Mouse (Mus musculus) heart, embryonic 10.5 days (tissue): ENCODE results near the gene Zbp1. TPM values are rescaled to one million over a fixed set of nuclear protein-coding genes. Genes with fewer than 3 reads are reported as not detected.
A peak's percentile ranks its signal among the peaks of the same experiment; 100 is the strongest.

Experiments used
- DNase-seq: peaks from one replicate; pipeline ENCODE4 v3.0.0-alpha.2; 2017; ENCODE audit warnings: low spot score
- H3K27ac ChIP-seq: fragments of 300-500 bp; sonication (generic); 2 replicates; pipeline ENCODE4 v1.5.1; 2016; ENCODE audit warnings: mild to moderate bottlenecking
- H3K27me3 ChIP-seq: fragments of 300-500 bp; sonication (generic); 2 replicates; pipeline ENCODE4 v1.6.1; 2016; ENCODE audit warnings: mild to moderate bottlenecking; ENCODE audit not compliant: poor library complexity, insufficient read depth, severe bottlenecking
- H3K36me3 ChIP-seq: fragments of 300-500 bp; sonication (generic); 2 replicates; pipeline ENCODE4 v1.6.1; 2016; ENCODE audit warnings: mild to moderate bottlenecking, moderate library complexity
- H3K4me1 ChIP-seq: fragments of 300-500 bp; sonication (generic); 2 replicates; pipeline ENCODE4 v1.6.1; 2016; ENCODE audit warnings: mild to moderate bottlenecking
- H3K4me3 ChIP-seq: fragments of 300-500 bp; sonication (generic); 2 replicates; pipeline ENCODE4 v1.5.1; 2016; ENCODE audit warnings: mild to moderate bottlenecking, moderate library complexity
- H3K9me3 ChIP-seq: fragments of 300-500 bp; sonication (generic); 2 replicates; pipeline ENCODE4 v1.6.1; 2016; ENCODE audit warnings: mild to moderate bottlenecking, moderate library complexity
- WGBS: fragments of 180-500 bp; shearing (Covaris S2); methylation state at CpG from one replicate; pipeline ENCODE4 v1.1.7; 2016; 5-methylcytosine and 5-hydroxymethylcytosine counted together
- polyA plus RNA-seq: library from polyadenylated mRNA; unstranded; fragments of >200 nt; fragmentation: Nextera tagmentation; extraction: Ambion mirVana; gene quantifications from 2 replicates; pipeline ENCODE4 v1.2.1, GENCODE M21; 2016

The Zbp1 gene
- polyA plus RNA-seq, 1 experiment from 2014 or later, result not detected

- peaks cover 98% of the 10 kb centered on the region for H3K4me1 ChIP-seq
- WGBS, result 42% methylated on average over 26 of the region's 26 CpGs
- no peak for DNase-seq
- peaks cover 38% of the 10 kb centered on the region for H3K27me3 ChIP-seq
- no peaks in the 10 kb centered on the region for H3K9me3 ChIP-seq
- H3K36me3 ChIP-seq, result no peaks in the 10 kb centered on the region
- H3K4me3 ChIP-seq, result no peak overlapping the region
- H3K27ac ChIP-seq, result peak overlapping the region; percentile 62; the same call in 1 of the 2 replicates
Measured at GRCm38 (mm10) chr2:173253761-173254662, 35.3 kb upstream of the Zbp1 start.

DNA sequence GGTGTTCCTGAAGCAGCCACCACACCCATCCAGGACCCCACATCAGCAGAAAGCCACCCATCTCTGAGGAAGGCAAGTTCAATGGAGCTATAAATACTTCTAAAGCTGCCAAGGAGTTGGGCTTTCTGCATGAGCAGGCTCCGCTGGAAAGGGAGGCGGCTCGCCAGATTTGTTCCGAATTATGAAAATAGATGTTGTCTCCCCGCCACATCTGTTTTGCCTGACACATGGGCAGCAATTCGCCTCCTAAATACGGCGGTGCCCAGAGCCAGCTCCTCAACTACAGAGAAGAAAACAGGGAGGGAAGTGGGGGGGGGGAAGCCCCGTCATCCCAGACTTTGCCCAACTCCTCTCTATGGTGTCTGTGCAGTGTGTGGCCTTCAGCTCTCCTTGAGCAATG is 33.0 kb upstream of the Zbp1 start:
- H3K4me3 ChIP-seq, result no peak overlapping the region
- H3K27me3 ChIP-seq, result peaks cover 52% of the 10 kb centered on the region
- H3K4me1 ChIP-seq, result peaks cover 91% of the 10 kb centered on the region
- 68% methylated on average over 9 of the region's 9 CpGs for WGBS
- peak overlapping the region; percentile 56; the same call in 1 of the 2 replicates for H3K27ac ChIP-seq
- no peaks in the 10 kb centered on the region for H3K9me3 ChIP-seq
- DNase-seq, result no peak
- H3K36me3 ChIP-seq, result no peaks in the 10 kb centered on the region

GRCm38 (mm10) chr2:173251133-173251532 is 32.4 kb upstream of the Zbp1 start:
- WGBS, result 61% methylated on average over 7 of the region's 7 CpGs
- peaks cover 91% of the 10 kb centered on the region for H3K4me1 ChIP-seq
- peak overlapping the region; percentile 75 for H3K27ac ChIP-seq

DNA sequence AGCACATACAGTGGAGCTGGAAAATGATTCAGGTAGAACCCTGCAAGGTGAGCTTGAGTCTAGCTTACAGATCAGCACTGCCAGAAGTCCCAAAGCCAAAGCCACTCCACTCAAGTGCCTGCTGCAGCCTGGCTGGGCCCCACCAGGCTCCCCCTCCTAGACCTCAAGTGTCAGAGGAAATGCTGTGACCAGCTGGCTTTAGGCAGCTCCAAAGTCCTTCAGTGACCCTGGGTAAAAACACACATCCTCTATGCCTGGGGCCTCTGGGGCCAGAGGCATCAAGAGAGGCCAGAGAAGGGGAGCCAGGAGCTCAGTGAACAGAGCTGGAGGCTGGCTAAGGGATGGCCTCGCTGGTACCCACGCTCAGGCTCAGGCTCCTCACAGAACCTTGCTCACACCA is 31.7 kb upstream of the Zbp1 start:
- DNase-seq, result no peak
- H3K27ac ChIP-seq, result peak overlapping the region; percentile 75
- peak overlapping the region; percentile 12 for H3K4me3 ChIP-seq
- no peaks in the 10 kb centered on the region for H3K36me3 ChIP-seq
- WGBS, result 14% methylated on average over 2 of the region's 2 CpGs
- H3K27me3 ChIP-seq, result peaks cover 53% of the 10 kb centered on the region
- H3K4me1 ChIP-seq, result peaks cover 87% of the 10 kb centered on the region
- no peaks in the 10 kb centered on the region for H3K9me3 ChIP-seq

More at GRCm38 (mm10) chr2:173251133-173251532, 32.4 kb upstream of the Zbp1 start:
- no peak overlapping the region for H3K4me3 ChIP-seq
- H3K36me3 ChIP-seq, result no peaks in the 10 kb centered on the region
- H3K27me3 ChIP-seq, result peaks cover 57% of the 10 kb centered on the region
- H3K9me3 ChIP-seq, result no peaks in the 10 kb centered on the region
- no peak for DNase-seq

DNA sequence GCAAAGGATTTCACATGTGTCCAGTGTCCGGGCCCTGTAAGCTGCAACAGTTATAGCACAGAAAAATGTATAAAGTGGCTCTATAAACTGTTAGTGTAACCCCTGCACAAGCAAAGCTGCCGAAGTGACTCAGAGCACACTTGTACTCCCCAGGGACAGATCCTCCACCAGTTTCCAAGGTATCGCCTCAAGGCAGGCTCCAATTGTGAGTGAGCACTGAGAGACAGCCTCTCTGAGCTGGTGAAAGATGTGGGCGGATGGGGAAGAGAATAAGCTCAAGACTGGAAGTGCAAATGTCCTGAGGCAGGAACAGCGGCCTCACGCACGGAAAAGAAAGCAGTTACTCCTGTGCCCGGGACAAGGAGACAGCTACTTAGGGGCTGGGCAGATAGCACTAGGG is 31.2 kb upstream of the Zbp1 start:
- Histone ChIP-seq H3K4me3 (no peak overlapping the region), H3K27ac (peak overlapping the region; percentile 75; the same call in 1 of the 2 replicates), H3K27me3 (peaks cover 49% of the 10 kb centered on the region), H3K9me3 (no peaks in the 10 kb centered on the region), H3K36me3 (no peaks in the 10 kb centered on the region), H3K4me1 (peaks cover 82% of the 10 kb centered on the region)
- no peak for DNase-seq
- 69% methylated on average over 8 of the region's 8 CpGs for WGBS

DNA sequence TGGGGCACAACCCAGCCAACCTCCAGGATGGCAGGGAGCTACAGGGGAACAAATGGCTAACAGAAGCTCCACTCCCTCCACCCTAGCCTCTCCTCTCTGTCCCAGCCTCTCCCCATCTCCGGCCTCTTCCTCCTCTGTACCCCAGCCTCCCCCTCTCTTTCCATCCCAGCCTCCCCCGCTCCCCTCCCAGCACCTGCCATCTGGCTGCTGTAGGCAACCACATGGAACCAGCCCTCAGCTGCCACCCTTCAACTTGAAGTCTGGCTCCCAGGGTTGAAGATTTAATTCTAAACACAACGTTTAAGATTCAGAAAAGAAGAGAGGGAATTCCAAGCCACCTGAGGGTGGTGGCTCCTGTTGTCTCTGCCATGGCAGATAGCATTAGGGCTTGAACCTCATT is 30.7 kb upstream of the Zbp1 start:
- H3K36me3 ChIP-seq, result no peaks in the 10 kb centered on the region
- H3K4me1 ChIP-seq, result peaks cover 77% of the 10 kb centered on the region
- H3K27me3 ChIP-seq, result peaks cover 45% of the 10 kb centered on the region
- no peak overlapping the region for H3K4me3 ChIP-seq
- no peak overlapping the region for H3K27ac ChIP-seq
- H3K9me3 ChIP-seq, result no peaks in the 10 kb centered on the region
- no peak for DNase-seq
- WGBS, result 64% methylated on average over 3 of the region's 3 CpGs

DNA sequence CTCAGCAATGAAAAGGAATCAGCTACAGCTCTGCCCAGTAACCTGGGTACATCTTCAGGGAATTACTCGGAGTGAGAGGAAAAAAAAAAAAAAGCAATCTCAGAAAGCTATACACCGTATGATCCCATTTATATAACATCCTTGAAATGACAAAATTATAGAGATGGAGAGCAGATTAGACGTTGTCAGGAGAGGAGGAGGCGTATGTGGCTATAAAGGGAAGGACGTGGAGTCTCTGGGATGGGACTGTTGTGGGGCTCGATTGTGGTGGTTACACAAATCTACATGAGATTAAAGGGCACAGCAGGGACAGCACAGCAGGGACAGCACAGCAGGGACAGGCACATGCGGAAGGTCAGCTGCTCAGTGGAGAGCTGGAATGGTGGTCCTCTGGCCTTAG is 30.1 kb upstream of the Zbp1 start:
- peaks cover 45% of the 10 kb centered on the region for H3K27me3 ChIP-seq
- no peak overlapping the region for H3K4me3 ChIP-seq
- WGBS, result 55% methylated on average over 7 of the region's 7 CpGs
- peaks cover 74% of the 10 kb centered on the region for H3K4me1 ChIP-seq
- H3K36me3 ChIP-seq, result no peaks in the 10 kb centered on the region
- H3K9me3 ChIP-seq, result no peaks in the 10 kb centered on the region
- no peak for DNase-seq
- no peak overlapping the region for H3K27ac ChIP-seq

DNA sequence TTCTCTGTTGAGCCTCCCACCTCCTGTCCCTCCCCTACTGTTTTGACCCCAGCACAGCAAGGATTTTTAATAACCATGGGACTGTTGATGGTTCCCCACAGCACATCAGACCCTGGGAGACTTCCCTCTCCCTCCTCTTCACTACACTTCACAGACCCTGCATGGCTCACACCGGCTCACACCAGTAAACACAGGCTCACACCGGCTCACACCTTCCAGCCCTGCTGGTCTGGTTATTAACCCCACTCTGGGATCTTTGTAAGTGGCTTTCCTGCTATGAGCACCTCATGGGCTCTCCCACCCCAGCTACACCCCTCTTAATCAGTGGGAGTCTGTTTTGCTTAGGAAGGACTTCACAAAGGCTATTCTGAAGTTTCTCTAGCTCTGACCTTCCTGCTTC is 29.2 kb upstream of the Zbp1 start:
- Histone ChIP-seq H3K27me3 (peaks cover 42% of the 10 kb centered on the region), H3K4me1 (peaks cover 73% of the 10 kb centered on the region), H3K4me3 (no peak overlapping the region), H3K36me3 (no peaks in the 10 kb centered on the region), H3K9me3 (no peaks in the 10 kb centered on the region), H3K27ac (no peak overlapping the region)
- no peak for DNase-seq
- WGBS, result 19% methylated on average over 2 of the region's 2 CpGs

- DNase-seq, result no peak
- no peaks in the 10 kb centered on the region for H3K36me3 ChIP-seq
- no peak overlapping the region for H3K4me3 ChIP-seq
- no peaks in the 10 kb centered on the region for H3K9me3 ChIP-seq
- peaks cover 70% of the 10 kb centered on the region for H3K4me1 ChIP-seq
- H3K27me3 ChIP-seq, result peaks cover 35% of the 10 kb centered on the region
- peak overlapping the region; percentile 30; the same call in 1 of the 2 replicates for H3K27ac ChIP-seq
- WGBS, result 14% methylated on average over 2 of the region's 2 CpGs
Measured at GRCm38 (mm10) chr2:173247197-173247596, 28.5 kb upstream of the Zbp1 start.

DNA sequence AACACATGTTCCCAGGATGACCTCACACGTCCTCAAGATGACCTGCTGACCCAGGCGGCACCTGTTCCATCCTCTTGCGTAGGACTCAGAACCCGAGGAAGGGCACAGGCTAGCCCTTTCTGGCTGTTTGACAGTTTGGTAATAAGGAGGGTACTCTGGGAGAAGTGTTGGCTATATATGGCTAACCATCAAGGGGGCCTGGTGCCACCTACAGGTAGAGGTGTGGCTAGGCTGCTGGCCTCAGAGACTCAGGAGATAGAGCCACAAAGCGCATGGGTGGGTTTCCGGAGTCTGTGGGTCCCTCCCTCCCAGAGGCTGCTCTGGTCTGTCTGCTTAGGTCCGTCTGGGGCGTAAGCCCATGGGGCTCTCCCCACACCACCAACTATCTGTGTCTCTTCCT is 28.0 kb upstream of the Zbp1 start:
- Histone ChIP-seq H3K27ac (peak overlapping the region; percentile 30; the same call in 1 of the 2 replicates), H3K27me3 (peaks cover 34% of the 10 kb centered on the region), H3K4me1 (peaks cover 64% of the 10 kb centered on the region), H3K4me3 (no peak overlapping the region), H3K9me3 (no peaks in the 10 kb centered on the region), H3K36me3 (no peaks in the 10 kb centered on the region)
- DNase-seq, result no peak
- 55% methylated on average over 8 of the region's 8 CpGs for WGBS

GRCm38 (mm10) chr2:173245258-173245657 is 26.5 kb upstream of the Zbp1 start:
- H3K27ac ChIP-seq, result no peak overlapping the region
- no peak overlapping the region for H3K4me3 ChIP-seq
- H3K4me1 ChIP-seq, result peaks cover 61% of the 10 kb centered on the region
- 71% methylated on average over 20 of the region's 20 CpGs for WGBS
- no peaks in the 10 kb centered on the region for H3K36me3 ChIP-seq
- no peaks in the 10 kb centered on the region for H3K9me3 ChIP-seq
- no peak for DNase-seq
- H3K27me3 ChIP-seq, result peaks cover 44% of the 10 kb centered on the region

DNA sequence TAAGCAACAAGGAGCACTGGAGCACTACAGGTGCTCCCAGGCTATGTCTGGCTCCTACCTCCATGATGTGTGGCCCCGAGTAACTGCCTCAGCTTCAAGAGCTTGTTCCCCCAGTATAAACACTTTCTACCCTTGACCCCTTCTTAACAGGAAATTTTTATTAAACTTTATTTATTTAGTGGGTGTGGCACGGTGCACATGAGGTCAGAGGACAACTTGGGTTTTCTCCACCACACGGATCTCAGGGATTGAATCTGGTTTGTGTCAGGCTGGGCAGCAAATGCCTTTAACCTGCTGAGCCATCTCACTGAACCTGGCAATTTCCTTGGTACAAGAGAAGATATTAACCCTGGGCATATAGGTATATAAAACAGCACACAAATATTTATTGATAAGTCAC is 25.4 kb upstream of the Zbp1 start:
- no peak for DNase-seq
- H3K36me3 ChIP-seq, result no peaks in the 10 kb centered on the region
- H3K4me3 ChIP-seq, result no peak overlapping the region
- H3K27ac ChIP-seq, result no peak overlapping the region
- peaks cover 44% of the 10 kb centered on the region for H3K27me3 ChIP-seq
- H3K4me1 ChIP-seq, result peaks cover 52% of the 10 kb centered on the region
- 56% methylated on average over 3 of the region's 3 CpGs for WGBS
- no peaks in the 10 kb centered on the region for H3K9me3 ChIP-seq

GRCm38 (mm10) chr2:173243616-173244015 is 24.9 kb upstream of the Zbp1 start:
- Histone ChIP-seq H3K27me3 (peaks cover 40% of the 10 kb centered on the region), H3K27ac (no peak overlapping the region), H3K4me3 (no peak overlapping the region), H3K9me3 (no peaks in the 10 kb centered on the region), H3K36me3 (no peaks in the 10 kb centered on the region), H3K4me1 (peaks cover 55% of the 10 kb centered on the region)
- 75% methylated on average over 9 of the region's 9 CpGs for WGBS
- DNase-seq, result no peak
